Mouse (Mus musculus) gastrocnemius, postnatal 14 days (tissue): ENCODE data around the gene Mtln. TPM values are rescaled to one million over a fixed set of nuclear protein-coding genes. Genes with fewer than 3 reads are reported as not detected.

ENCODE experiments used
- DNase-seq: peaks from one replicate; pipeline ENCODE4 v3.0.0; 2021; ENCODE audit warnings: mixed read lengths
- intact Hi-C: fragments of 180-260 bp; cut with DNase I; formaldehyde crosslinking; loops from one replicate; pipeline ENCODE4 v1.15.1; 2025; ENCODE audit warnings: low total_unique reads
- total RNA-seq, 2 experiments: library from RNA; stranded (reverse); gene quantifications; 2 replicates each; pipeline ENCODE4 v1.2.3; 2021

Mtln gene
- total RNA-seq, 2 experiments from 2014 or later: 77.4 to 77.8 TPM

DNA sequence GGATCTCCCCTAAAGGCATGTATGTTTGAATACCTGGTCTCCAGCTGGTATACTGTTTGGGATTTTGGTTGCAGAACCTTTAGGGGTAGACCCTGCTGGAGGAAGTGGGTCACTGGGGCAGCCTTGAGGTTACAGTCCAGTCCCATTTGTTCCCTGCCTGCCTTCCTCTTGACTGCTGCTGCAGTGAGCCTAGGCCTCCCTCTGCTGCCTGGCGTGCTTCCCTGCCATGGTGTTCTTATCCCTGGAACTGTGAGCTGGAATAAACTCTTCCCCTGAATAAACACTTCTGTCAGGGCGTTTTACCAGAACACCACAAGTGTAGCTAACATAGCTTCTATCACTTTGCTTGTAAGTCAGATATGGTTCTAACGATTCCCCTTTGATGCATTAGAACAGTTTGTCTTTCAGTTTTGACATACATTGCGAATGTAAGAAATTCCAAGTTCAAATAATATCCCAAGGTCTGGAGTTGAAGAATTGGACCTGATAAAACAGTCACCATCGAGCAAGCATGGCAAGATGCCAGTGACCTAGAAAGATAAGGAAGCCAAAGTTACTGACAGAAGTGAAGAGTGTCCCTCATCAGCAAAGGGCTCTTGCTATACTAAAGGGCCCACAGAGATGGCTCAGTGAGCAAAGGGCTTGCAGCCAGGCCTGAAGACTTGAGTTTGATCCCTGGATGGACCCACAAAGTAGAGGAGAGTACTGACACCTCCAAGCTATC lies 33.0 kb downstream of the Mtln start:
- intact Hi-C loops: no loop called here
- DNase-seq: no peak

DNA sequence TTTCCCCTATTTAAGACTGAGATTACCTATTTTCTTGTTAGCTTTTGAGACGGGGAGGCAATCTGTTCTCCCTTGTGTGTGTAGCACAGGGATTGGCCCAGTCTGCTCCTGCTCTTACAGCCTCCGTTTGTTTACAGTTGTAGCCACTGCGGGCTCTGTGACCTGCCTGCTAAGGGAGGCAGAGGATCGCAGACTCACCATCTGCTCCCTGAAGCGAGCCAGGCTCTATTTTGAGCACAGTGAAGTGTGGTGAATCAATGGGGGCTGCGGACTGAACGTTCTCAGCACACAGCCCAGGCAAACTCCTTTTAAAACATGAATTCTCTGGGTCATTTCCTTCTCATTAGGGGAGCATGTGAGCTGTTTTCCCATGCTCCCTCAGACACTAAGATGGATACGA lies 35.1 kb downstream of the Mtln start:
- intact Hi-C loops: no loop called here
- DNase-seq: no peak

DNA sequence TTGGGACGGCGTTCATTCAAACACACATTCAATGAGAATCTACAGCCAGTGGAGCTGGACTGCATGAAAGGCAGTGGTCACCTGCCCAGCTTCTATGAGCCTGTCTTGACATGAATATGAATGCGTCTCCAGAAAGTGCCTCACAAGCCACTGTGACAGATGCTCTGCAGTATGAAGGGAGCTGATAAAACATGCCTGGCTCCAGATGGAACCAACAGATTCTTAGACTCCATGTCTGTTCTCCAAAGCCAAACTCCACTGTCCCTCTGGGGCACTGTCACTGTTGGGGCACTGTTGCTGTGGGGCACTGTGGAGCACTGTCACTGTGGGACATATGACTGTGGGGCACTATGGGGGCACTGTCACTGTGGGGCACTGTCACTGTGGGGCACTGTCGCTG lies 38.2 kb downstream of the Mtln start:
- intact Hi-C loops: no loop called here
- no peak for DNase-seq

DNA sequence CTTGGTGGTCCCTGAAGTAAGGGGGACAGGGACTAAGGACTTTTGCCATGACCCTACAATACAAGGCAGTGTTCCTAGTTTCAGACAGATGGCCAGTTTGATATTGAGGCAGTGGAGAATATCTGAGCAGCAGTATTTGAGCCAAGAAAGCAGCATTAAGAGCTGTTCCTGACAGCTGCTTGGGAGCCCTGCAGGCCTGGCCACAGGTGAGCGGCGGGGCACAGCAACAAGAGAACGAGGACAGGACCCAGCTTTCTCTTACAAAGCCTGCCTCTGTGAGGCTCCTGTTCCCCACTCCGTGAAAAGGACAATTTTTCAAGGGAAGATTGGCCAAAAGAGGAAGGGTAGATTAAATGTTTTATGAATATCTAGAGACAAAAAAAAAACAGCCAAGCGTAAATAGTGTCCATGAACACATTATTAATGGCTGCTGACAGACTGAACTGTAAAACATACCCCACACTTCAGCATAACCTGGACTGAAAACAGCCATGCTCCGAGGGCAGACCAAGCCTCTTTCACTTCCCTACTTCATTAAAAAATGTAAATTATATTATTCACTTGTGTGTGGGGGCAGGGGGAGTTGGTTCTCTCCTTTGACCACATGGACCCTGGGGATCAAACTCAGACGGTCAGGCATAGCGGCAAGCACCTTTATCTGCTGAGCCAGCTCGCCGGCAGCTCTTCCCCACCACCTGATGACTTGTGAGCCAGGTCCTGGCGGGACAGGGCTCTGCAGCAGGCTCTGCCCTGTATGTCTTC lies 40.3 kb downstream of the Mtln start:
- DNase-seq: no peak
- intact Hi-C loops: no loop called here

DNA sequence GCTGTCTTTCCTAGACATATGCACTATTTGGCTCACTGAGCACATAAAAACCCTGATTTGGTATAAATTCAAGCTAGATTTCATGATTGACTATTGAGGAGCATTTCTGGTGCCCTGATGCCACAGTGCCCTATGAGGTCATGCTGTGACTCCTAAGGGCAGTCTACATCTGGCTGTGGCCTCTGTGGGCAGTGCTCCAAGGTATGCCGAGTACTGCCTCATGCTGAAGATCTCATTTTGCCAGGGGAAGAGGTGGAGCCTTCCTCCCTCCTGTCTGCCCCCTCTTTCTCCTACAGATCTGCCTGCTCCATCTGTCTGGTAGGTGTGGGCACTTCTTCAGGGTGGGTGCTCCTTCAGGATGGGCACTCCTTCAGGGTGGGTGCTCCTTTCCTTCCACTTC lies 42.9 kb downstream of the Mtln start:
- DNase-seq: no peak
- intact Hi-C loops: no loop called here

DNA sequence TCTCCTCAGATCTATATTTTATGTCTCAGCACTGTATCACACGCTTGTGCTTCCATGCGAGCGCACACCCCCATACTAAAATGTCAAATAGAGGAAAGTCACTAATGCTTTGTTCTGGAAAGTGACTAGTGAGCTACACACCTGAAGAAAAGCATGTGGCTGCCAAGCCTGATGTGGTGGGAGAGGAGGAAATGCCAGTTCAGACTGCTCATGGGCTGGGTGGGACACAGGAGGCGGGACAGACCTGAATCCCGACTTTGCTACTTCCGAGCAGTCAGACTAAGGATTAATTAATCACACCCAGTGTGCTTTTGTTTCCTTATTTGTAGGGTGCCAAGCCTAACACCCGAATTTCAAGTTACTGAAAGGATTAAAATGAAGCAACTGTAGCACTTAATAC lies 44.0 kb downstream of the Mtln start:
- intact Hi-C loops: no loop called here
- DNase-seq: no peak

DNA sequence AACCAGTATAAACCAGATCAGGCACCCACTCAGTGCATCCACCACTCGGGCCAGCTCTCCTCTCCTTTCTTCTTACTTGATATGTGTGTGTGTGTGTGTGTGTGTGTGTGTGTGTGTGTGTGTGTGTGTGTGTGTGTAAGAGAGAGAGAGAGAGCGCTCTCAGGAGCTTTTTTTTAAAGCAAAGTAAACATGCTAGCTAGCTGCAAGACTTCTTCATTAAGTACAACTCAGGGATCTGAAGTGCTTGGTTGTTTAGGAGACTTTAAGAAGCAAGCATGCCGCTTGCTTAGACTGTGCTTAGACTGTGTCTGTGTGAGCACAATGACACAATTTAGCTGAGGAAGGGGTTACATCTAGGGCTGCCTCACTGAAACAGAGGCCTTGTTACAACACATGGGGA lies 49.7 kb downstream of the Mtln start:
- intact Hi-C loops: no loop called here
- DNase-seq: no peak

Other genes starting within 250 kb of the Mtln start
- 1 to 10 TPM; 1.3 to 2.5 TPM for gene Zfp661, start 205.4 kb downstream of the Mtln start, total RNA-seq
- gene Mrps5, start 205.3 kb downstream of the Mtln start, total RNA-seq: 10 to 100 TPM; 85.2 to 98.4 TPM
- 10 to 100 TPM in 1 of 2 experiments, 1 to 10 TPM in 1; 4.1 to 25.9 TPM for gene Mal, start 135.8 kb downstream of the Mtln start, total RNA-seq
- gene Mall, start 62.6 kb downstream of the Mtln start, total RNA-seq: 1 to 10 TPM; 4.2 to 4.3 TPM
- 10 to 100 TPM; 13.7 to 15.4 TPM for gene Nphp1, start 3.6 kb downstream of the Mtln start, total RNA-seq
- gene Bub1, start 39.4 kb upstream of the Mtln start, total RNA-seq: 1 to 10 TPM; 1.5 to 2.1 TPM
- gene Acoxl, start 46.4 kb upstream of the Mtln start, total RNA-seq: under 1 TPM; 0.13 to 0.23 TPM